Mouse (Mus musculus) lung, embryonic 16.5 days (tissue): ENCODE measurements around the gene Ankrd27. TPM values are rescaled to one million over a fixed set of nuclear protein-coding genes. Genes with fewer than 3 reads are reported as not detected.
A peak's percentile ranks its signal among the peaks of the same experiment; 100 is the strongest.

Source experiments
- ATAC-seq: fragments of 200-750 bp; cut with Nextera tagmentation; 2 replicates; pipeline ENCODE4 v1.8.0; 2017; ENCODE audit warnings: low read depth, mild to moderate bottlenecking, moderate library complexity
- H3K27ac ChIP-seq: fragments of 300-500 bp; sonication (generic); 2 replicates; pipeline ENCODE4 v1.5.1; 2014; ENCODE audit warnings: mild to moderate bottlenecking, control low read depth, low read length
- H3K27me3 ChIP-seq: fragments of 300-500 bp; sonication (generic); 2 replicates; pipeline ENCODE4 v1.6.1; 2014; ENCODE audit warnings: low read depth, low read length, mixed read lengths; ENCODE audit not compliant: control insufficient read depth, insufficient read depth
- H3K36me3 ChIP-seq: fragments of 300-500 bp; sonication (generic); 2 replicates; pipeline ENCODE4 v1.6.1; 2014; ENCODE audit warnings: low read length; ENCODE audit not compliant: control insufficient read depth, insufficient read depth
- H3K4me1 ChIP-seq: fragments of 300-500 bp; sonication (generic); replicated peaks from 2 replicates; pipeline ENCODE4 v1.6.1; 2014; ENCODE audit warnings: low read length, mixed read lengths; ENCODE audit not compliant: control insufficient read depth, insufficient read depth
- H3K4me2 ChIP-seq: fragments of 300-500 bp; sonication (generic); 2 replicates; pipeline ENCODE4 v1.6.1; 2014; ENCODE audit warnings: low read depth, low read length, control low read depth
- H3K4me3 ChIP-seq: fragments of 300-500 bp; sonication (generic); 2 replicates; pipeline ENCODE4 v1.5.1; 2014; ENCODE audit warnings: mild to moderate bottlenecking, low read length, control low read depth
- H3K9ac ChIP-seq: fragments of 300-500 bp; sonication (generic); 2 replicates; pipeline ENCODE4 v1.6.1; 2014; ENCODE audit warnings: low read length, control low read depth
- H3K9me3 ChIP-seq: fragments of 300-500 bp; sonication (generic); 2 replicates; pipeline ENCODE4 v1.6.1; 2016; ENCODE audit warnings: low read length; ENCODE audit not compliant: control insufficient read depth
- WGBS: fragments of 180-500 bp; shearing (Covaris S2); extraction: QIAGEN DNeasy Blood & Tissue Kit; methylation state at CpG from one replicate; pipeline ENCODE4 v1.1.7; 2014; 5-methylcytosine and 5-hydroxymethylcytosine counted together
- polyA plus RNA-seq: library from polyadenylated mRNA; unstranded; fragments of >200 nt; fragmentation: Nextera tagmentation; extraction: Ambion mirVana; gene quantifications from 2 replicates; pipeline ENCODE4 v1.2.1, GENCODE M21; 2015

Ankrd27 gene
- polyA plus RNA-seq, 1 experiment from 2014 or later = 36.3 TPM

- WGBS = 58% methylated on average over 16 of the region's 16 CpGs
- no peak overlapping the region for H3K4me2 ChIP-seq
- H3K4me1 ChIP-seq = no peaks in the 10 kb centered on the region
- H3K27ac ChIP-seq = no peak overlapping the region
- H3K9me3 ChIP-seq = no peaks in the 10 kb centered on the region
- no peaks in the 10 kb centered on the region for H3K27me3 ChIP-seq
- no peak for ATAC-seq
- H3K36me3 ChIP-seq = no peaks in the 10 kb centered on the region
- H3K4me3 ChIP-seq = no peak overlapping the region
- no peak overlapping the region for H3K9ac ChIP-seq
Measured at GRCm38 (mm10) chr7:35663790-35664376, 77.8 kb downstream of the Ankrd27 start.

GRCm38 (mm10) chr7:35668066-35669041 is 82.3 kb downstream of the Ankrd27 start:
- no peak overlapping the region for H3K9ac ChIP-seq

GRCm38 (mm10) chr7:35678976-35679375 is 92.9 kb downstream of the Ankrd27 start:
- Histone ChIP-seq H3K4me2 (no peak overlapping the region), H3K9me3 (no peaks in the 10 kb centered on the region), H3K4me3 (no peak overlapping the region), H3K27me3 (no peaks in the 10 kb centered on the region), H3K36me3 (no peaks in the 10 kb centered on the region), H3K4me1 (no peaks in the 10 kb centered on the region), H3K9ac (no peak overlapping the region), H3K27ac (no peak overlapping the region)
- WGBS = 76% methylated on average over 4 of the region's 4 CpGs
- ATAC-seq = no peak

More at GRCm38 (mm10) chr7:35668066-35669041, 82.3 kb downstream of the Ankrd27 start:
- H3K4me1 ChIP-seq = no peaks in the 10 kb centered on the region
- no peak for ATAC-seq
- no peaks in the 10 kb centered on the region for H3K27me3 ChIP-seq
- H3K9me3 ChIP-seq = no peaks in the 10 kb centered on the region
- no peak overlapping the region for H3K4me3 ChIP-seq
- 53% methylated on average over 18 of the region's 18 CpGs for WGBS
- H3K36me3 ChIP-seq = no peaks in the 10 kb centered on the region
- H3K4me2 ChIP-seq = no peak overlapping the region
- H3K27ac ChIP-seq = no peak overlapping the region

- Histone ChIP-seq H3K4me1 (no peaks in the 10 kb centered on the region; the same call in 1 of the 2 replicates), H3K9me3 (no peaks in the 10 kb centered on the region), H3K36me3 (no peaks in the 10 kb centered on the region), H3K27me3 (no peaks in the 10 kb centered on the region), H3K4me3 (no peak overlapping the region), H3K4me2 (no peak overlapping the region), H3K27ac (no peak overlapping the region), H3K9ac (no peak overlapping the region)
- 86% methylated on average over 3 of the region's 3 CpGs for WGBS
- no peak for ATAC-seq
Measured at GRCm38 (mm10) chr7:35681559-35681958, 95.5 kb downstream of the Ankrd27 start.

- 84% methylated on average over 6 of the region's 6 CpGs for WGBS
- H3K4me1 ChIP-seq = peaks cover 5% of the 10 kb centered on the region; the same call in 1 of the 2 replicates
- H3K9ac ChIP-seq = no peak overlapping the region
- no peak overlapping the region for H3K4me2 ChIP-seq
- H3K27me3 ChIP-seq = no peaks in the 10 kb centered on the region
- ATAC-seq = no peak
- no peaks in the 10 kb centered on the region for H3K36me3 ChIP-seq
- H3K9me3 ChIP-seq = no peaks in the 10 kb centered on the region
- no peak overlapping the region for H3K27ac ChIP-seq
- H3K4me3 ChIP-seq = no peak overlapping the region
Measured at GRCm38 (mm10) chr7:35683409-35684122, 97.5 kb downstream of the Ankrd27 start.

- ATAC-seq = 0 out of 2 replicates have a peak, but pooled peaks have one; percentile 27
- H3K9me3 ChIP-seq = no peaks in the 10 kb centered on the region
- no peak overlapping the region for H3K4me3 ChIP-seq
- no peak overlapping the region for H3K4me2 ChIP-seq
- H3K27me3 ChIP-seq = no peaks in the 10 kb centered on the region
- 51% methylated on average over 11 of the region's 11 CpGs for WGBS
- peaks cover 5% of the 10 kb centered on the region; the same call in 1 of the 2 replicates for H3K4me1 ChIP-seq
- H3K27ac ChIP-seq = peak overlapping the region; percentile 16; the same call in 1 of the 2 replicates
- H3K36me3 ChIP-seq = no peaks in the 10 kb centered on the region; the same call in 1 of the 2 replicates
- H3K9ac ChIP-seq = no peak overlapping the region
Measured at GRCm38 (mm10) chr7:35686216-35686615, 100.2 kb downstream of the Ankrd27 start.

GRCm38 (mm10) chr7:35686756-35687155 is 100.7 kb downstream of the Ankrd27 start:
- WGBS = 26% methylated on average over 13 of the region's 13 CpGs
- Histone ChIP-seq H3K4me2 (peak overlapping the region; percentile 55), H3K4me3 (peak overlapping the region; percentile 29), H3K36me3 (no peaks in the 10 kb centered on the region; the same call in 1 of the 2 replicates), H3K9me3 (no peaks in the 10 kb centered on the region), H3K9ac (no peak overlapping the region), H3K4me1 (peaks cover 5% of the 10 kb centered on the region; the same call in 1 of the 2 replicates), H3K27ac (no peak overlapping the region), H3K27me3 (no peaks in the 10 kb centered on the region)
- ATAC-seq = 0 out of 2 replicates have a peak, but pooled peaks have one; percentile 44

GRCm38 (mm10) chr7:35687229-35687628 is 101.2 kb downstream of the Ankrd27 start:
- no peaks in the 10 kb centered on the region for H3K27me3 ChIP-seq
- peak overlapping the region; percentile 29 for H3K4me3 ChIP-seq
- no peak overlapping the region for H3K9ac ChIP-seq
- H3K4me2 ChIP-seq = peak overlapping the region; percentile 55
- ATAC-seq = peak; percentile 53
- no peak overlapping the region for H3K27ac ChIP-seq
- peaks cover 5% of the 10 kb centered on the region; the same call in 1 of the 2 replicates for H3K4me1 ChIP-seq
- no peaks in the 10 kb centered on the region for H3K9me3 ChIP-seq
- 19% methylated on average over 10 of the region's 10 CpGs for whole genome bisulfite sequencing
- no peaks in the 10 kb centered on the region; the same call in 1 of the 2 replicates for H3K36me3 ChIP-seq
